Mouse (Mus musculus): ENCODE results near the gene Gm8978. TPM values are rescaled to one million over a fixed set of nuclear protein-coding genes. Genes with fewer than 3 reads are reported as not detected.

Gene Gm8978
- total RNA-seq (2023): not detected

DNA sequence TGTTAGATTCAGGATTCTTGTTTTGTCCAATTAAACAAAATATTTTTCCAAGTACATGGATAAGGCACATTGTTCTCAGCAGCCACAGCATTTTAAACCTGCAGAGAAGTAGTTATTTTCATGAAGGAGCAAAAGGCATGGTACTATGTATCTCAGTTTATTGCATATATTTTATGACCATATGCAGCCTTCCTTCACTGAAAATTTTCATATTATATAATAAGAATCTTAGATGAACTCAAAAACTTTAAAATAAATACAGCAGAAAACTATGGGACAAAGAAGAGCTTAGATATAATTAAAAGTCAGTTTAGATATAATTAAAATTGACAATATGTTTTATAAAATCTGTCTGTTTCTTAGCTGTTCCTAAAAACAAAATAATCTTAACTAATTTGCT, at the start of gene Gm8978:
TSS of gene Gm8978 (minus strand) at position 101 of the 400 bp plus-strand sequence.

Other genes with a start within 250 kb of the Gm8978 start
- 0.59 TPM for gene Rnls, start 233.0 kb downstream of the Gm8978 start, total RNA-seq (2023)
- gene Lipo4, start 107.5 kb downstream of the Gm8978 start, total RNA-seq (2023): not detected
- gene Lipo2, start 126.1 kb upstream of the Gm8978 start, total RNA-seq (2023): not detected
- 6.7 TPM for gene Lipo3, start 136.7 kb upstream of the Gm8978 start, total RNA-seq (2023)
- not detected for gene Lipo1, start 162.2 kb upstream of the Gm8978 start, total RNA-seq (2023)